In genomic region chr4:120323198-120323597, GRCm38 (mm10) we compare ENCODE assay signal across 9 mouse cellular contexts. TPM values are rescaled to one million over a fixed set of nuclear protein-coding genes. Genes with fewer than 3 reads are reported as not detected.
DNase-seq lines count a peak whose midpoint lies in the region; ATAC-seq and TF ChIP-seq lines count a peak whose summit lies in the region.
"Had no signal": no experiment of that assay in that cellular context is flagged by ENCODE, and none has a peak within 500 bp of the region (broad histone marks: within the 10 kb centered on the region; RNA-seq: fewer than 3 reads in every experiment).

No protein-coding gene starts in this region.

- TF ChIP-seq CTCF in forebrain, postnatal 0 days (IDR thresholded peaks at IDR 0.05; ENCODE audit: low read depth), result peak; percentile 63
- peak; percentile 51 for TF ChIP-seq CTCF in lung, adult 2 months (IDR thresholded peaks at IDR 0.05; ENCODE audit: insufficient read depth, low read length)

- no peak for TF ChIP-seq POLR2A in lung, adult 2 months (IDR thresholded peaks at IDR 0.05; ENCODE audit: borderline replicate concordance, extremely low read depth, low read depth, low read length)

- H3K4me1 ChIP-seq in forebrain, postnatal 0 days (ENCODE audit: insufficient read depth), result no peaks in the 10 kb centered on the region
- no peaks in the 10 kb centered on the region for H3K4me1 ChIP-seq in forebrain, embryonic 15.5 days
- no peaks in the 10 kb centered on the region; the same call in 1 of the 2 replicates for H3K4me1 ChIP-seq in lung, adult 2 months (ENCODE audit: control insufficient read depth, insufficient read depth, low read length)
- H3K4me1 ChIP-seq: neural tube, embryonic 13.5 days had no signal

- H3K27me3 ChIP-seq in forebrain, postnatal 0 days (ENCODE audit: insufficient read depth, low read length), result no peaks in the 10 kb centered on the region
- H3K27me3 ChIP-seq in forebrain, embryonic 15.5 days, result no peaks in the 10 kb centered on the region
- H3K27me3 ChIP-seq: neural tube, embryonic 13.5 days had no signal

- H3K9ac ChIP-seq in forebrain, postnatal 0 days, result no peak overlapping the region
- H3K9ac ChIP-seq in forebrain, embryonic 15.5 days (replicated peaks), result no peak overlapping the region
- H3K9ac ChIP-seq: neural tube, embryonic 13.5 days had no signal

- H3K36me3 ChIP-seq in forebrain, postnatal 0 days (ENCODE audit: insufficient read depth), result no peaks in the 10 kb centered on the region
- no peaks in the 10 kb centered on the region for H3K36me3 ChIP-seq in forebrain, embryonic 15.5 days
- H3K36me3 ChIP-seq: neural tube, embryonic 13.5 days had no signal

- ATAC-seq in forebrain, postnatal 0 days, result no peak
- no peak for ATAC-seq in forebrain, embryonic 15.5 days (replicated peaks)

- H3K4me2 ChIP-seq in forebrain, postnatal 0 days (ENCODE audit: low read depth), result no peak overlapping the region
- H3K4me2 ChIP-seq in forebrain, embryonic 15.5 days (replicated peaks), result no peak overlapping the region
- H3K4me2 ChIP-seq: neural tube, embryonic 13.5 days had no signal

- no peaks in the 10 kb centered on the region for H3K9me3 ChIP-seq in forebrain, postnatal 0 days (ENCODE audit: low read length)
- H3K9me3 ChIP-seq in forebrain, embryonic 15.5 days, result no peaks in the 10 kb centered on the region
- H3K9me3 ChIP-seq: neural tube, embryonic 13.5 days had no signal

- 26% methylated on average over 6 of the region's 6 CpGs for WGBS in forebrain, postnatal 0 days
- WGBS in forebrain, embryonic 15.5 days, result 26% methylated on average over 6 of the region's 6 CpGs
- WGBS in lung, adult 2 months, result 31% methylated on average over 6 of the region's 6 CpGs

- H3K4me3 ChIP-seq in forebrain, postnatal 0 days (ENCODE audit: low read depth, low read length), result no peak overlapping the region
- no peak overlapping the region for H3K4me3 ChIP-seq in forebrain, embryonic 15.5 days
- no peak overlapping the region for H3K4me3 ChIP-seq in lung, adult 2 months (replicated peaks; ENCODE audit: extremely low read depth, low read depth, low read length)
- H3K4me3 ChIP-seq: neural tube, embryonic 13.5 days had no signal

- H3K27ac ChIP-seq in forebrain, postnatal 0 days (ENCODE audit: low read depth, low read length), result no peak overlapping the region
- no peak overlapping the region for H3K27ac ChIP-seq in forebrain, embryonic 15.5 days (replicated peaks)
- H3K27ac ChIP-seq: neural tube, embryonic 13.5 days had no signal

- DNase-seq in forebrain, postnatal 0 days, result peak; percentile 38
- DNase-seq in testis, postnatal 10 days (ENCODE audit: low spot score), result peak; percentile 67
- no peak for DNase-seq in testis, postnatal 14 days (ENCODE audit: low spot score)
- peak; percentile 58 to 74 for DNase-seq in cerebellum, postnatal 14 days
- DNase-seq in kidney, postnatal 10 days, result peak; percentile 63
- peak; percentile 43 for DNase-seq in lung, adult 2 months
- DNase-seq in thymus, postnatal 4 days, result peak; percentile 65

RNA-seq across cellular contexts. Expression of gene Foxo6, which starts 36.0 kb away (rescaled TPM):
- total RNA-seq in forebrain, postnatal 0 days (2014; rRNA removed), result 40.8 and 44.0 TPM in 2 replicates
- 3.5 and 3.6 TPM in 2 replicates for polyA plus RNA-seq in forebrain, postnatal 0 days (2015; fragmentation: Nextera tagmentation; extraction: Ambion mirVana)
- polyA plus RNA-seq in forebrain, embryonic 15.5 days (2015; fragmentation: Nextera tagmentation; extraction: Ambion mirVana), result 4.4 and 5.3 TPM in 2 replicates
- polyA plus RNA-seq in lung, adult 2 months (2012; rRNA removed), result 3.1 and 4.1 TPM in 2 replicates
